Mouse (Mus musculus): Measurements from ENCODE around the gene Chd4.

Gene Chd4

DNA sequence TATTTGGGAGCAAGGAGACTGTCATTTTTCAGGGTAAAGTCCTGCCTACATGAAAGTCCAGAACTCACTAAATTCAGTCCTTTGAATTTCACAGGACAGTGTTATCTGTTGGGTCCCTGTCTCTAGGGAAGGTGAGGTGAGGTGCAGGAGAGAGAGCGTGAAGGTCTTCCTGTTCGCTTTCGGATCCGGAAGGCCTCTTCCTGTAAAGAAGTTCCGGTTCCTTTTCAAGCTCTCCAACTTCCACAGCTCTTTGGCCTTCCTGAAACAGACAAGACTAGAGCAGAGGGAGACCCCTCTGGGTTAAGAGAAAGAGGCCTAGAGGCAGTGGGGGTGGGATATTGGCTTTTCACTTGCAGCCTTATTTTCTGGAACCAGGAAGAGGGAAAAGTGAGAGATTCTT lies 3.4 kb upstream of the Chd4 start:
- DNase-seq (ENCODE audit: low spot score), result no peak

DNA sequence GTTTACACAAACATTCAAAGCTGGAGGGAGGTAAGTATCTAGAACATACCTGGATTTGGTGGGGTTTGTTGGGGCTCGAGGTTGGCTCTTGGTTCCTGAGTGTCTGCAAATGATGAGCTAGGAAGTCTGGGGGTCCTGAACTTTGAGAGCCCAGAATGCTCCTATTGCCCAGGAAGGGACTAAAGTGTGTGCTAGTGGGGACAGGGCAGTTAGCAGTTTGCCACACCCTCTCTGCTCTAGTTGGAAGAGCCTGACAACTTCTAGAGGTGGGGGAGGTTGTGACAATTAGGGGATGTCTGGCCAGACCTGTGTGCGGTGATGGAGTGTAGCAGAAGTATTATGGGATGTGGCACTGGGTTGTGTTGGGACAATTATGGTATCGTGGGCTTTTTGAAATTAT lies 938 bp upstream of the Chd4 start:
- no peak for DNase-seq (ENCODE audit: low spot score)

DNA sequence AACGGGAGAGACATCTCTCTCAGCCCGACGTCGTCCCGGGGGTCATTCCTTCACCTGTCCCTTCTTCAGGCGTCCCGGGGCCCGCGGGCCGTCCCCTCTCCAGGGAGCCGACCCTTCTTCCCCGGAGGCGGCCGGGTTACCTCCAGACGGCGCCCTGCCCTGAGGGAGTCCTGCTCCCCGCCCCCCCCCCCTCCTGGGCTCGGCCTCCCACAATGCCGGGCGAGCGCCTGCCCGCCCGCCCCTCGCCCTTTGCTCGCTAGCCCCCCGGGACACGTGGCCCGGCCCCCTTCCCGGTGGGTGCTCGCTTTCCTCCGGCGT lies 457 bp downstream of the Chd4 start:
- DNase-seq (ENCODE audit: low spot score), result no peak

DNA sequence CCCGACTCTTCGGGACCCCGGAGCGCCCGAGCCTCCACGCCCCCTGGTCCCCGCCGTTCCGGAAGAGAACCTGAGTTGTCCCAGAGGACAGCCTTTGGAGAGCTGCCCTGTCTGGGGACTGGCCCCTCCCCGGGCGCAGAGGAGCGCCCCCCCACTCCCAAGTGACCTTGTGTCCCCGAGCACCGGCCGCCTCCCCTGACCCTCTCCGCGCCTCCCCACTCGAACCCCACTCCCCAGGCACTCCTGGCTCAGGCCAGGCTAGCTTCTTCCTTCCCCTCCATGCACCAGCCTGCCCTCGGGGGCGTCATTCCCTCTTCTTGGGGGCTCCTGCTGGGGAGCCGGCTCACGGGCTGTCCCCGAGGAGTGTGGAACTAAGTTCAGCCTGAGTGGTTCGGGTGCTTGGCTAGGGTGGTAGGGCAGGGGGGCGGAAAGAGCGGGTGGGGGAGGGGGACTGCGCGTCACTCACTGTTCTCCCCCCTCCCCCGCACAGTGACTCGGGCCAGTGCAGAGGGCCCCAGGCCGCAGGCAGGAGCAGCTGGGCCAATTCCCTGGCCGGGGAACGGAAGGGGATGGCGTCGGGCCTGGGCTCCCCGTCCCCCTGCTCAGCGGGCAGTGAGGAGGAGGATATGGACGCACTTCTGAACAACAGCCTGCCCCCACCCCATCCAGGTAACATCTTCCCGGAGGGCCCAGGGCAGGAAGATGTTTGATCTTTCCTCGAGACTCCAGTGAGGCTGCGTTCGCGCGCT lies 990 bp downstream of the Chd4 start:
- no peak for DNase-seq (ENCODE audit: low spot score)

DNA sequence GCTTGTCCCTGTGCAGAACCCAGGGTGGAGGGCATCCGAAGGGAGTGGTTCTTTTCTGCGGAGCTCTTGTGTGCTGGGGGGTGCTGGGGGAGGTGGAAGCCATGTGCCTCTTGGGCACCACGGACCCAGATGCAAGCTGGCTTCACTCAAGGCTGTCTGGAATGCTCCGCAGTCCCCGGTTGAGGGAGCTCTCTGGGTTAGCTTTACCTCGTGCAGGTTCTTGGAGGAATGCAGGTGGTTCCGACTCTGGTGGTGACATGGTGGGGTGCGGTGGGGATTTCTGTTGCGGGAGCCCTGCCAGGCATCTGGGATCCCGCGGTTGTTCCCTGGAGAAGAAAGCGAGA lies 1.5 kb downstream of the Chd4 start:
- DNase-seq (ENCODE audit: low spot score), result no peak

DNA sequence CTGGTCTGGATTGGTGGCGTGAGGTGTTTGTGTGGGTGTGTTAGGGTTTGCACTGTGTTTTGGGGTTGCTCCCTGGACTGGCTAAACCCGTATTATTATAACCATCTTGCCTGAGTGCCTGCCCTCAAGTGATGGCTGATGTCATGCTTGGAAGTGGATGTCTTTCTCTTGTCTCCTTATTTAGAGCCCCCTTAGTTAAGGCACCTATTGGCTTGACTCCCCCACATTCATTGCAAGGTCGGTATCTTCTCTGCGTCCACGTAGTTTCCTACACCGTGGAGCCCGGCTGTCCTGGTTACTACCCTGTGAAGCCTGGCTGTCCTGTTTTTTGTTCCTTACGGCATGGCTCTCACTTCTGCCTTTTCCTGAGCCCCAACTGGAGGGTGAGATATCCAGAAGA lies 2.2 kb downstream of the Chd4 start:
- DNase-seq (ENCODE audit: low spot score), result no peak

DNA sequence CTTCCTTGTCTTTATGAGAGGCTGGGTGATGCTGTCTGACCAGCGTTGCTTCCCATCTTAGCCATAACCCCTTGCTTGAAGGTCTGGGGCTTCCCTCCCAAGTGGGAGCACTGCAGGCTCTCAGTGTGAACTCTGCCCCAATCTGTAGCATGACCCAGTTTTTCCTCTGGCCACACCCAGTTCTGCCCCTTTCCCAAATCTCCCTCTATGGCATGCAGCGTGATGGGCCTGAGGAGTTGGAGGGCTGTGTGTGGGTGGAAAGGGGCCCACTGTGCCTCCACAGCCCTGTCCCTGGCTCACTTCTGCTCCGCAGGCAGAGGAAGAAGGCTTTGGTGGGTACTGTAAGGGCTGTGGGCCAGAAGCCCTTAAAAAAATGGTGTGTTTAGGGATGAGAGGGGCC lies 2.7 kb downstream of the Chd4 start:
- DNase-seq (ENCODE audit: low spot score), result no peak

DNA sequence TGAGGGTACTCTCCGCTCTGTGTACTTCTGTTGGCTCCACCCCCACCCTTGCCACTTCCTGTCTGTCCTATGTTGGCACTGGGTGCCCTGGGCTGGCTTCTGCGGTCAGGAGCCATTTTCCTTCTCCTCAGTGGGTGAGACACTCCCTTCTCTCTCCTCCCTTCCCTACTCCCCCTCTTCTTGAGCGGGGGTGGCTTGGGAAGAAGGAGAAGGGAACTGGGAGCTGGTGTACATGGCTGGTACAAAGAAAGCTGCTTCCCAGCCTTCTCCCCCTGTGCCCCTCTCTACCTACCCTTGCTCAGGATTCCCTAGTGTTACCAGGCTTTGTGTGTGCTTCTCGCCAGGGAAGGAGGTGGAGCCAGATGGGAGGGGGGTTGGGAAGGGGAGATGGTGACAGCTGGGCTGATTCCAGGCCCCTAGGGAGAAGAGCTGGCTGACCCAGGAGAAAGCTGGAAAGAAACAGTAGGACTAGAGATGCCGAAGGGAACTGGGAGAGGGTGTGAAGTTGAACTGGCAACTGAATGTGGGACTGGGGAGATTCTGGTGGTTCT lies 3.7 kb downstream of the Chd4 start:
- no peak for DNase-seq (ENCODE audit: low spot score)

DNA sequence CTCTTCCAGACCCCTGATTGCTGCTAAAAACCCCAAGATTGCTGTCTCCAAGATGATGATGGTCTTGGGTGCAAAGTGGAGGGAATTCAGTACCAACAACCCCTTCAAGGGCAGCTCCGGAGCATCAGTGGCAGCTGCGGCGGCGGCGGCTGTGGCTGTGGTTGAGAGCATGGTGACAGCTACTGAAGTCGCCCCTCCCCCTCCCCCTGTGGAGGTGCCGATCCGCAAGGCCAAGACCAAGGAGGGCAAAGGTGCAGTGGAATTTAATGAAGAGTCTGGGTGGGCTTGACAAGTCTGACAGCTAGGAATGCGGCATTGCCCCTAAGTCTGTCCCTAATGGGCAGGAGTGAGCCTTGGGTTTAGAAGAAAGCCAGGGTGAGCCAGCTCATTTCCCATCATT lies 5.7 kb downstream of the Chd4 start:
- no peak for DNase-seq (ENCODE audit: low spot score)

DNA sequence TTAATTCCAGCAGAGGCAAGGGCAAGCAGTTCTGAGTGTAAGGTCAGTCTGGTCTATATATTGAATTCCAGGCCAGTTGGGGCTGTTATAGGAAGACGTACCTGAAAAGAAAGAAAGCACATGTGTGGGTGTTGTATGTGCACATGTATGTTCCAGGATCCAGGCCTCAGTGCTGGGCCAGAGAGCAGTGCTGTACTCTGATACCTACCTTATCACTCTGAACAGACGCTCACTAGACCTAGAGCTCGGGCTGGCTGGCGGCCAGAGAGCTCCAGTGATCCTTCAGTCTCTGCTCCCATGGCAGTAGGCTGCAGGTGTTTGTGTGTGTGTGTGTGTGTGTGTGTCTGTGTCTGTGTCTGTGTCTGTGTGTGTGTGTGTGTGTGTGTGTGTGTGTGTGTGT lies 8.4 kb downstream of the Chd4 start:
- no peak for DNase-seq (ENCODE audit: low spot score)

DNA sequence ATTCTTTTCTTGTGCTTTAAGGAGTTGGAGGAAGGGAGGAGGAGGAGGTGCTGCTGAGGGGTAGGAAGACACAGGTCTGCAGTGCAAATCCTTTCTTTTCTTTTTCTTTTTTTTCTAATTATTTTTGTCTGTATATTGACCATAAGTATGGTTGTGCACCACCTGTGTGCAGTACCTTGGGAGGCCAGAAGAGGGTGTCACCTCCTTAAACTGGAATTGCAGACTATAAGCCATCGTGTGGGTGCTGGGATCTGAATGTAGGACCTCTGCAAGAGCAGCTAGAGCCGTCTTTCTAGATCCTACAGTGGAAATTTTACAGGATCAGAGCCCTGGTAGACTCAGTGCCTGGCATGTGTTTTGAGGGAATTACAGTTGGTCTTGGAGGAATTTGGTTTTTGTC lies 11.9 kb downstream of the Chd4 start:
- DNase-seq (ENCODE audit: low spot score), result no peak

DNA sequence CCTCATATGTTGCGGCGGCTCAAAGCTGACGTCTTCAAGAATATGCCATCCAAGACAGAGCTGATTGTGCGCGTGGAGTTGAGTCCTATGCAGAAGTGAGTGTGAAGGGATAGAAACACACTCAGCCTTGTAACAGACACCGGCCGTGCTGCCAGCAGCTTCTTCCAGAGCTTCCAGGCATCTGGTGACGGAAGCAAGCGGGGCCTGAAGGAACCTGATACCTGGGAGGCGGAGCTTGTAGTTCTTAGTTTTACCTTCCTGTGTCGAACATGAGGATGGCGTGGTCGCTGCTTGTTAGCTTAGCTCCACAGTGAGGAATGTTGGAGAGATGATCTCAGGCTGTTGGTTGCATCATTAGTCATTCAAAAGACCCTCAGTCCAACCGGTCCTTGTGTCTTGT lies 13.6 kb downstream of the Chd4 start:
- DNase-seq (ENCODE audit: low spot score), result no peak

DNA sequence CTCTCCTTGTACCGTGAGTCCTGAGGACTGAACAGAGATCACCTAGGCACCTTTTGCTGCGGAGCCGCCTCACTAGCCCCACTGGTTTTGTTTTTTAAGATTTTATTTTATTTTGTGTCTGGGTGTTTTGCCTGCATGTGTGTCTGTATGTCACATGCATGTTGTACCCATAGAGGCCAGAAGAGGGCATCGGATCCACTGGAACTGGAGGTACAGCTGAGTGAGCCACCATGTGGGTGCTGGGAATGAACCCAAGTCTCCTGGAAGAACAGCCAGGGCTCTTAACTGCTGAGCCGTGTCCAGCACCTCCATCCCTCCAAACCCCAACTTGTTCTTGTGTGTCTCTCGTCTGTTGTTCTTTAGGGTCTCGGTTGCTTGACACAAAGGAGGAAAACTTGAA lies 15.1 kb downstream of the Chd4 start:
- DNase-seq (ENCODE audit: low spot score), result no peak

DNA sequence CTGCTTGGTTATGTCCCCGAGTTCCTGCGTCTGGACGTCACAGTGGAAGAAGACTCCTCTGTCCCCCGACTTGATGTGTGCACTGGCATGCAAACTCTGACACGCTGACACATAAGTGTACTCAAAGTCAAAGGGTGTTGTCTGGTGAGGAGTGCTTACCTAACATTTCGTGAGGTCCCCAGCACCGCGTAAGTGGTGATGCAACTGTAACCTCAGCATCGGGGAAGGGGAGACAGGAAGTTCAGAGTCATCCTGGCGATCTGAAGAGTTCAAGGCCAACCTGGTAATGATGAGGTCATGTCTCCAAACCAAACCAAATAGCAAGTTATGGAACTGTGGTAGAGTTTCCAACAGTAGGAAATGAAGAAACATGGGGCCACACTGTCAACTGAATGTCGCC lies 16.8 kb downstream of the Chd4 start:
- DNase-seq (ENCODE audit: low spot score), result no peak

DNA sequence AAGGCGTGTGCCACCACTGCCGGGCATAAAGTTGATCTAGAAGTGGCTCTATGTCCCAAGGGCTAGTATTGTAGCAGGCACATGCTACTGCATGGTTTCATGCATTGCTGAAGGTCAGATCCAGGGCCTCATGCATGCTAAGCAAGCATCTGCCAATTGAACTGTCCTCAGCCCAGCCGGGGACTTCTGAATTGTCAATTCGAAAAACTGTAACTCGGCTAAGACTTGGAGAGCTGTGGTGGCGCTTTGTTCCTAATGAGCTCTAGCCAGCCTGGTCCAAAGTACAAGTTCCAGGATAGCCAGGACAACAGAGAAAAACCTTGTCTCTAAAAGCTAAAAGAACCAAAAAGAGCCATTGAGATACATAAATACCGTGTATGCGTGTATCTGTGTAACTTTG lies 23.6 kb downstream of the Chd4 start:
- no peak for DNase-seq (ENCODE audit: low spot score)

DNA sequence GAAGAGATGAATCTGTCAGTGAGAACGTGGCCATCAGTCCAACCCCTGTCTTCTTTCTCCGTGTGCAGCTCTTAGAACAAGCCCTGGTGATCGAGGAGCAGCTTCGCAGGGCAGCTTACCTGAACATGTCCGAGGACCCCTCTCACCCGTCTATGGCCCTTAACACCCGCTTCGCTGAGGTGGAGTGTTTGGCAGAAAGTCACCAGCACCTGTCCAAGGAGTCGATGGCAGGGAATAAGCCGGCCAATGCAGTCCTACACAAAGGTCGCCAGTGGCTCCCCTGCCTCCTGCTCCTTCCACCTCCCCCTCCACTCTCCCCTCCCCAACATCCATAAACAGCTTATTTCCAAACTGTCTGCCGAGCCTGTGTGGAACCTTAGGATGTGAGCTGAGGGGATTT lies 32.9 kb downstream of the Chd4 start:
- no peak for DNase-seq (ENCODE audit: low spot score)

DNA sequence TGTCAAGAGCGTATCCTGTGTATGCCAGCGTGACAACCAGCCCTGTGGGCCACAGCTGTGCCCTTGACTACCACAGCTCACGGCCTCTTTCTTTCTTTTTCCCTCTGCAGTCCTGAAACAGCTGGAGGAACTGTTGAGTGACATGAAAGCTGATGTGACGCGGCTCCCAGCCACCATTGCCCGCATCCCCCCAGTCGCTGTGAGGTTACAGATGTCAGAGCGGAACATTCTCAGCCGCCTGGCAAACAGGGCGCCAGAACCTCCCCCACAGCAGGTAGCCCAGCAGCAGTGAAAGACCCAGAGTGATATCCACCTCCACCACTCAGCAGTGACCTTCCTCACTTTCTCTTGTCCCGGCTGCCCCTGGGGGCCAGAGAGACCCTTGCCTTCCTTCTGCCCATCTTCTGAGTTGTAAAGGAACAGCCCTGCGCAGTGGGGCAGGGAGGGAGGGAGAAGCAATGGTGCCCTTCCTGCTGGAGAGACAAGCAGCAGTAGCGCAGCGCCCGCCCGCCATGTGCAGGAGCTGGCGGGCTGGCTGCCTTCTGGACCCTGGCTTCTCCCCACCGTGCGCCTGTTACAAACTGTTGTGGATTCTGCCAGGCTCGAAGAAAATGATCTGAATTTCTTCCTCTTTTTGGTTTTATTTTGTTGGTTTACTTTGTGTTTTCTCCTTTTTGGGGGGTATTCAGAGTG lies 34.1 kb downstream of the Chd4 start:
- DNase-seq (ENCODE audit: low spot score), result no peak

DNA sequence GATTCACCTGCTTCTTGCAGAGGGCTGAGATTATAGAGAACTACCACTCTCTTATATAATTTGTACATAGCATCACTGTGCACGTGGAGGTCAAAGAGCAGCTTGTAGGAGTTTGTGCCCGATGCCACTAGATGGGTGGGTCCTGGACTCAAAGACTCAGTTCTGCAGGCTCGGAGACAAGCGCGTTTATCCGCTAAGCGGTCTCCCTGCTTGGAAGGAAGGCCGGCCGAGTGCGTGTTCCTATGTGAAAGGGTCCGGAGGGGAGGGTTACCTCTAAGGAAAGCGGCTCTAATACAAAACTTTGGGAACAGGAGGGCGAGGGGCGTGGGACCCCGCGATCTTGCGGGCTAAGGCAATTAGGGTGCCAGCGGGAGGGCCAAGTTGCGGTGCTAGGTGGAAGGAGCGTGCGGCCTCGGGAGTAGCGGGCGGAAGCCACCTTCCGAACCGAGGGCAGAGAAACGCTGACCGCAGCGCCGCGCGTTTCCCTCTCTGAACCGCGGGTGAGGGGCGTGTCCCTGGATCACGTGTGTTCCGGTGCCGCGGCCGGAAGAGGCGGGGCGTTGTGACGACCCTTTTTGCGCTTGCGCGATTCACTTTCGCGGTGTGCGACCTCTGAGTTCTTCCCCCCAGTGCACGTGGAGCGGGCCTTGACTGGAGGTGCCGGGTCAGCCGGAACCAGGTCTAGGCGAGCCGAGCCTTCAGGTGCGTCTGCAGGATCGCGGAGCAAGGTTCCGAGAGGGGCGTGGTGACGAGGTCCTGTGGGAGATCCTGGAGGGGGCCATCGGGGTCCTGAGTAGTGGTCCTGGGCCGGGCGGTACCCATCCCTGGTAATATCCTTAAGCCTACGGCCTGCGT lies 35.7 kb downstream of the Chd4 start, which contains the start of gene Nop2:
Gene Nop2, plus strand, starts transcription at position 608 of the 855 bp plus-strand sequence.
- DNase-seq (ENCODE audit: low spot score), result peak; percentile 68

DNA sequence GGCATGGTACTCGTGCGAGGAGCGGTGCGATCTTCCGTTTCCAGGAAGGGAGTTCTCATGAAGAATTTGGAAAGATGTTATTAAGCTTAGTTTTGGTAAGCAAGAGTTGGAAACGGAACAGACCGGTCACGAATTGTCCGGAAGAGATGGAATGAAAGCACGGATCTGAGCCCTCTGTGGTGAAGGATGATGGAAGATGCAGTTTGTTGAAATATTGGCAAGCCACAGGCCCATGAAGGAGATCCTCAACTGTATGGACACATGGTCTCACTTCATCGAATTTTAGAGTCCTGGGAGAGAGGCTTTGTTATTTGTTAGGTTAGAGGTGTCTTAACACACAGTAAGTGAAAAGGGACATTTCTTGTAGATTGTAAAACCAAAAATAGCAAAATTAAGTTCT lies 36.7 kb downstream of the Chd4 start:
- no peak for DNase-seq (ENCODE audit: low spot score)

DNA sequence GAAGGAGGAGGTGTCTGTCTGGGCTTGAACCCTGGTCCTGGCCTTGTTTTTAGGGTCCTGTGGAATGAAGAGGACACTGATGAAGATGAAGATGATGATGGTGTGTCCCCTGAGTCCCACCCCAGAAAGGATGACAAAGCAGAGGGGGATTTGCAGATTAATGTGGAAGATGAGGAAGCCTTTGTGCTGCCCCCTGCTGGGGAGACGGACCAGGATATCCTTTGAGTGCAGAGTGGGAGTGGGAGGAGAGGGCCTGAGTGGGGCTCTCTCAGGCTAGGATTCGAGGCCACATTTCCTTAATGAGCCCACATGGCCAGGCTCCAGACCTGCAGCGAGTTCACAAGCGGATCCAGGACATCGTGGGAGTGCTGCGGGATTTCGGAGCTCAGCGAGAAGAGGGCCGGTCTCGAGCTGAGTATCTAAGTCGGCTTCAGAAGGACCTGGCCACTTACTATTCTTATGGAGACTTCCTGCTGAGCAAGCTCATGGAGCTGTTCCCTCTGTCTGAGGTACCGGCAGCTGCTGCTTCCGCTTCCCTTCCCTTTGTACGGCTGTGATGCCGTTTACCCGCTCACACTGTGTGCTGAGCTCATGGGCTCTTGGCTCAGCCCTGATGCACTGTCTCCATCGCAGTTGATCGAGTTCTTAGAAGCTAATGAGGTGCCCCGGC lies 41.4 kb downstream of the Chd4 start:
- DNase-seq (ENCODE audit: low spot score), result no peak

DNA sequence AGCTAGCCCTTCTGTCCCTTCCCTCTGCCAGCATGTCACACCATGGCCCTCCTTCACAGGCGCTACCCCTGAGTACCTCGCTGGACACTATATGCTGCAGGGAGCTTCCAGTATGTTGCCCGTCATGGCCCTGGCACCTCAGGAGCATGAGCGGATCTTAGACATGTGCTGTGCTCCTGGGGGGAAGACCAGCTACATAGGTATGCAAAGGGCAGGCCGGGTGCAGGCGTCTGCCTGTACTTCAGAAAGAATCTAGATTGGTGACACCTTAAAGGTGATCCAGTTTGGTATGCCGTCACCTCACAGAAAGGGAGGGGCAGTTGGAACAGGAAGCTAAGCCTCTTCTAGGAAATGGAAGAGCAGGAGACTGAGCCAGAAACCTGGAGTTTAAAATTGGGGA lies 44.0 kb downstream of the Chd4 start:
- no peak for DNase-seq (ENCODE audit: low spot score)

DNA sequence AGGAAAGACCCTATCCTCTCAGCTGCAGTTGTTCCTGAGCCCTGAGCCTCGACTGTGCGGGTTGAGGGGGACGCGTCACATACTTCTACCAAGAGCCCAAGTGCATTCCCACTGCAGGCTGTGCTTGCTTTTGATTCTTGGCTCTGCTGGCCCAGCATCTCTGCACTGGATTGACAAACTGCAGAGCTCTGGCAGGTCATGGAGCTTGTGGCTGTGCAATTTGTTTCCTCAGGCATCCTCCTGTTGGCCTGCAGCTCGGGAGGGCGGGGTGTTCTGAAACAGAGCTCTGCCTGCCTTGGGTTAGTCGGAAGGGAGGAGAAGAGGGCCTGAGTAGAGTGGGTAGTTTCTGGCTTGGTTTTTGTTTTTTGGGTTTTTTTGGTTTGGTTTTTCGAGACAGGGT lies 46.7 kb downstream of the Chd4 start:
- no peak for DNase-seq (ENCODE audit: low spot score)

Measured in left cerebral cortex, adult 11 months (tissue).